Mouse (Mus musculus): Measurements from ENCODE around the gene Kcnk15.

- TF ChIP-seq ZNF384 (IDR thresholded peaks at IDR 0.05; ENCODE audit: low read depth, low read length), result no peak
- TF ChIP-seq HCFC1 (IDR thresholded peaks at IDR 0.05; ENCODE audit: low read depth, low read length), result no peak
- TF ChIP-seq POLR2A (IDR thresholded peaks at IDR 0.05; ENCODE audit: control insufficient read depth in 1 of 2, insufficient read depth in 1 of 2, low read depth in 1 of 2, low read length in 2 of 2, poor library complexity in 1 of 2), result no peak
- TF ChIP-seq CHD2 (IDR thresholded peaks at IDR 0.05; ENCODE audit: low read length), result no peak
- no peak for TF ChIP-seq TCF12 (IDR thresholded peaks at IDR 0.05; ENCODE audit: low read depth, low read length)
- no peak for TF ChIP-seq NELFE (IDR thresholded peaks at IDR 0.05; ENCODE audit: low read depth, low read length)
- TF ChIP-seq CTCF (IDR thresholded peaks at IDR 0.05 in 2 of 3, conservative IDR thresholded peaks at IDR 0.05 in 1 of 3; ENCODE audit: control insufficient read depth in 1 of 3, insufficient read depth in 1 of 3, low read depth in 2 of 3, low read length in 3 of 3, poor library complexity in 1 of 3, severe bottlenecking in 1 of 3), result no peak
- no peak for TF ChIP-seq USF1 (IDR thresholded peaks at IDR 0.05; ENCODE audit: low read depth, low read length)
- no peak for TF ChIP-seq MAFK (IDR thresholded peaks at IDR 0.05; ENCODE audit: borderline replicate concordance, low read depth, low read length)
- no peak for TF ChIP-seq POLR2AphosphoS2 (IDR thresholded peaks at IDR 0.05; ENCODE audit: low read length)
- no peak for TF ChIP-seq ELF1 (IDR thresholded peaks at IDR 0.05; ENCODE audit: low read depth, low read length)
- TF ChIP-seq RCOR1 (IDR thresholded peaks at IDR 0.05; ENCODE audit: low read depth, low read length), result no peak
- TF ChIP-seq POLR2AphosphoS5 (IDR thresholded peaks at IDR 0.05; ENCODE audit: borderline replicate concordance, low read depth, low read length), result no peak
Observed at GRCm38 (mm10) chr2:163869783-163870182, 16.3 kb downstream of the Kcnk15 start.

Data from MEL (cell line).